Mouse (Mus musculus) MEL-GATA-1-ER (cell line): ENCODE measurements at regions not wholly inside any gene's neighbourhood (a gene's known extent, or its start where the extent isn't known, plus 50 kb on each side); places are given as distances from the start of the nearest gene placed in this dataset.
"Not testable (repeated sequence)": the region's sequence is repeated elsewhere in the genome, so short reads cannot be mapped to it uniquely, and the experiment has no call there.

Experiments used
- DNase-seq: peaks from one replicate; pipeline ENCODE4 v3.0.0-alpha.2; 2012; ENCODE audit warnings: low read depth; ENCODE audit errors: extremely low read depth

DNA sequence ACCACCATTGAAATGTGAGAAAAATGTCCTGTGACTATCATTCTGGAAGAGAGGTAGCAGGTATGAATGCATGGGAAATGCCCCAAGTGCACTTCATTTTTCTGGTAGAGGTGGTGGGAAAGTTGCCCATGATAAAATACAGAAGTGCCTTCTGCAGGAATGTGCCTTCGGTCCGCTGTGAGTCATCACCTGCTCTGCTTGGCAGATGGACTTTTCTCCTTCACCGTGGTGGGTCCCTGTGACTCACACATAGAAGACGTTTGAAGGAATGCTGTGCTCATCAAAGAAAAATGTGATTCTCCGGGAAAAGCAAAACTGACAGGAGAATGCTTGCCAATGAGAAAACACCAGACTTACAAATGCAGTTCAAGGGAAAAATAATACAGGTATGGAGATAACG is 126.8 kb downstream of the Tnfsf18 start:
- DNase-seq = no peak

DNA sequence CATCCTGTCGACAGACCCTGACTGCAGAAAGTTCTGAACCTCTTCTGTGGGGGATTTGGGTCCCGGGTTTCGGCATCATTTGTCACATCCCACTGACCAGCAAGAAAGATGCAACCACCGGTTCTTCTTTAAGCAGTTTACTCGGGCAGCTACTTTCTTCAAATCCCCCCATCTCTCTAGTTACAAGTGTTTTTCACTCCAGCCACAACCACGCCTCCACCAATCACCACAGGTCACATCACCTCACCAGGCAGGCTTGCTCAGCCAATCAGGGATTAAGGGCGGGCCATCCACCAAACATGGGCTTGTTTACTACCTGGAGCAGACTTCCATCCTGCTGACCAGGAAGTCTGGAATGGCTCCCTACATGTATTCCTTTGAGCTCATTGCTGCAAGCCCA is 119.6 kb downstream of the Tnfsf18 start:
- DNase-seq = not testable (repeated sequence)

DNA sequence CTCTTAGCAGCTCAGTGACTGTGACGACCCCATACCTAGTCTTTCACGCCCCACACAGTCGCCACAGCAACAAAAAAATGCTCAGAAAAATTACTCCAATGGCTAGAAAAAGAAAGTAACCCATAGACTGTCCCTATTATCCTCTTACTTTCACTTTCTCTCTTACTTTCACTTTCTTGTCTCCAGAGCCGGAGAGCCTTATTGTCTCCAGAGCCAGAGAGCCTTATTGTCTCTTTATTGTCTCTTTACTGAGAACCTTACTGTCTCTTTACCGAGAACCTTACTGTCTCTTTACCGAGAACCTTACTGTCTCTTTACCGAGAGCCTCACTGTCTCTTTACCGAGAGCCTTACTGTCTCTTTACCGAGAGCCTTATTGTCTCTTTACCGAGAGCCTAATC is 119.2 kb downstream of the Tnfsf18 start:
- DNase-seq = not testable (repeated sequence)

DNA sequence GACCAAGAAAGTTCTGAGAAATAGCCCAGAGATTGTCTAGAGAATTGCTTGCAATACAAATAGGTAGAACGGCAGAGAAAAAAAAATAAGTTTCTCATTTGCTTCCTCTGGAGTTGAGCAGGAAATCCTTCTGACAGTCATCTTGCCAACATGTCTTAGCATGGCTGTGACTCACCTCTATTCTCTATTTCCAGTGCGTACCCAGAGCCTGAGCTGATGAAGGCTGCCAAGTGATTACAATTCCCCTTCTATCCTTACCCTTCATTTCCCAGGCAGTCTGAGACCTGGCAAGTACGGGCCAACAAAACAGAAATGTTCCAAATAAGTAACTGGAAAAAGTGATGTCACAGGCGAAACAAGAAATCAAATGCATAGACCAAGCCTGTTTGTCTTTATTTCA is 113.0 kb downstream of the Tnfsf18 start:
- DNase-seq = no peak

DNA sequence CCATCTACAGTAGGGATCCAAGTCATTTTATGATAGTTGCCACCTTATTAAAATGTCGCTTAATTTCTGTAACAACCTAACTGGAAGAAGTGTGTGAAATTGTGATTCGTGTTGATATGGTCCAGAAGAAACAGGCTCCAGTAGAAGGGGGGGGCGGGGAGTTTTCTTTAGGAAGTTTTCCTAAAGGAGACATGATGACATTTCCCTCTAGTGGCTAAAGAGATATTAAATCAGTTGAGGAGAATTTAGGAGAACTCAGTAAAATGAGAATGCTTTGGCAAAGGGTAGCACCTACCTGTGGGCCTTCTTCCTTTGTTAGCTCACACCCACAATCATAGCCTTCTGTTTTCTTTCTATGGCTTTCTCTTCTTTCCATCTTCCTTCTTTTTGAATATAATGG is 107.7 kb downstream of the Tnfsf18 start:
- no peak for DNase-seq

DNA sequence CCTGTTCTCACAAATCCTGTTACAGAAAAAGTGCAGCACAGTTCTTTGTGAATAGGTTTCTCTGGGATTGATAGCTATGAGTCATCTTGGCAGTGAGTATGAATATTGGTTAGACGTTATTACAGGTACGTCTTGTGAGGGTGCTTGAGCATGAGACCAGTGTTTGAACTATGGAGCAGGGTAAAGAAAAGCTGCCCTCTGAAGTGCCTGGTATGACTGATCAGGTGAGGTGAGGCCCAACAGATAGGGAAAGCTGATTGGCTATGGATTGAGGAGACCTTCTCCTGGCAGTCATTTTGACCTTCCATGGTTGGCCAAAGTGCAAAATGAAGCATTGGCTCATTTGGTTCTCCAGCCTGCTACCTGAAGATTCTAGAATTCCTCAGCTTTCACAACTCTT is 106.7 kb downstream of the Tnfsf18 start:
- DNase-seq = no peak

DNA sequence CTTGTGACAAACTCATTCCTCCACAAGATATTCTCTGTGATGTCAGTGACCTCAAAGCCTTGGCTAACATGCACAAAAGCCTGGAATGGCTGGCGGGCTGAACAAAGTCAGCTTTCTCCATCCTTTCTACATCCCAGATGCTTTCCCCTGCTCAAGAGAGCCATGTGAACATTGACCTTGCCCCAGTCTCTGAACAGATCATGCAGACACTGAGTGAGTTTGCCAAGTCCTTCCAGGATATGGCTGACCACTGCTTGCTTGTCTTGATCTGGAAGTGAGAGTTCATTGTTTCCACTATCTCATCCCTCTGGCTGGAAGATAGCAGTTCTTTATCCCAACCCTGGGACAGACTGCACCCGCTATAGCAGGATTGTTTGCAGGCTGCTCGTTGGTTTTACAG is 103.7 kb downstream of the Tnfsf18 start:
- no peak for DNase-seq

DNA sequence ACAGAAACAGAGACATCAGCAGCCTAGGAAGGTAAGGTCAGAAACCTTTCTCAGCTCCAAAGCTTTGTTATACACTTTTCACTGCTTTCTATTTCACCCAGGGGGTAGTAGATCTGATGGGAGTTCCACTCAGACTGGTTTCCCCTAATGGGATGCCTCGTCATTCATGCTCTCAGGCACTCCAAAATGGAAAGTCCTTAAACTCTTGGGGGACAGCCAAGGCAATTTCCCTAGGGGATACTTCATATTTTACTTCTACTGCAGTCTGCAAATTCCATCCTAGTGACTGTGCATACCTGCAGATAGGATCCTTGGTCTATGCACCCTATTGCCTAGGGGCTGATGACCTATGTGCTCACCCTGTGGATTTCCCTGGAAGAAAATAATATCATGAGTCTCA is 82.1 kb downstream of the Tnfsf18 start:
- no peak for DNase-seq

DNA sequence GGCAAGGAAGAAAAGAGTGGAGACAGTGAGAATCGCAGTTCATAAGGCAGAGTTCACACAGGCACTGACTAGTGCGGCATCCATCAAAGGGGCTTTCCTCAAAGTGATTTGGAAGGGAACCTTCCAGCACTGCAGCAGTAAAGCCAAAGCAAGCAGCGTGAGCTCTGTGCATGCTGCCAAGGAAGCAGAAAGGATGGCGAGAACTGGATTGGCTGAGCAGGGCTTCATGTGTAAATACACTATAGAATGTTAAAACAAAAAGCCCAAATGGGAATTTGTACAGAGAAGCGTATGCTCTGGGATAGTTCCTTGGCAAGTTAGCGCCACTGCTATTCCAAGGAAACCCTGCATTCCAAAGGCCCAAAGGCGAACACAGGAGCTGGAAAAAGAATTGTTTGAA is 81.5 kb downstream of the Tnfsf18 start:
- no peak for DNase-seq

DNA sequence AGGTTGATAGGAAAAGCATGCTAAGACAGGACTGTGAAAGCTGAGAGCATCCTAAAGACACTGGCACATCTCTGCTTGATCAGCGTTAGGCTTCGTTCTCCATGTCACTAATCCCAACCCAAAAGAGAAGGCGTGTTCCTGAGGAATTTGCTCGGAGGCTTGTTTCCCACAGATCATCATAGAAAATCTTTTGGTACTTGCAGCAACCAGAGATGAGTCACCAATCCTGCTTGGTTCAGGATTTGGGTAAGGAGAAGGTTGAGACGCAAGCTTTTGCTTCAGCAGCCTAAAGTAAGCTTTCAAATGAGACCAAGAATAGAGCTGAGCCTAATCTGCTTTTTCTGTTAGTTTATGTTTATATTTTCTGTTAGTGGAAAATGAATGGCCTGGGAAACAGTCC is 80.7 kb downstream of the Tnfsf18 start:
- DNase-seq = no peak

DNA sequence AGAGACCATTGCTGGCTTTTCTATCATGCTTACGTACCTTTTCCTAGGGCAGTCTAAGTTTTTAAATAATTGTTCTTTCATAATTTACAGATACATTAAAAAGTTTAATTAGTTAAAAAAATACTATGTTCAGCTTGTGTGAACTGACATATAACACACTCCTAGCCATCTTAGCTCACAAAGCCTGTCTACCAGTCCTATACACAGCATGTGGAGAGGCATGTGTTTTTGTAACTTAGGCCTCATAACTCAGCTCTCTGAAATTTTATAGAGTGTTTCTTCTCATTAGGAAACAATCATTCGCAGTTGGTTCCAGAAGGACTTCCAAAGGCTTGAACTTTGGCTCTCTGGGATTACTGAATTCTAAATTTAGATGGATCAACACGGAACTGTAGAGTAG is 76.3 kb downstream of the Tnfsf18 start:
- no peak for DNase-seq

DNA sequence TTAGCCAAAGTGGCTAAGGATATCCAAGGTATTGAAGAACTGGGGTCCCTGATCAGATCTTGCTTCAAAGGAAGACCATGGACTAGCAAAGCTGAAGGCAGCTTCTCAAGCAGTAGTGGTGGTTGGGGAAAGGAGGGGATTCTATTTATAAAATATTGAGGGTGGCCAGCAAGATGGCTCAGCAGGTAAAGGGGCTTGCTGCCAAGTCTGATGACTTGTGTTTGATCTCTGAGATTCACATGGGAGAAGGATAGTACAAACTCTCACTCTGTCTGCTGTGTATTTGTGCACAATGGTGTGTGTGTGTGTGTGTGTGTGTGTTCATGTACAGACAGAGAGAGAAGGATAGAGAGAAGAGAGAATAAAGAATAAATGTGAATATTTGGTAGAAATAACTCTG is 73.4 kb downstream of the Tnfsf18 start:
- DNase-seq = no peak

DNA sequence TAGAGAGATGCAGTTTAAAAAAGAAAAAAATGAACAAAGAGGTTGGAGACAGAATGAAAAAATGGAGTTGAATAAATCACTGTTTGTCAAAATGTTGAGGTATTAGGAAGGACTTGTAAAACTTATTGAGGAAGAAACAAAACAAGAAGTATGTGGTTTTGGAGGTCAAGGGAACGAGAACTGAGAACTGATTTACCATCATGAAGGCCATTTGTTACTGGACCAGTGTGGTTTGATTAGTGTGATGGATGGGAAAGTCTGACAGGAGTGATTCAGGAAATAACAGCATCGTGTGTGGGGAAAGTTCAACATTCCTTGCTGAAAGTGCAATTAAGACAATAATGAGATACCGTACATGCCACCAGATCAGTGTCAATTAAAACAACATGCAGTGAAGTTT is 65.9 kb downstream of the Tnfsf18 start:
- no peak for DNase-seq
